Mouse (Mus musculus): Measurements from ENCODE around the gene Rab7b. TPM values are rescaled to one million over a fixed set of nuclear protein-coding genes. Genes with fewer than 3 reads are reported as not detected.

Rab7b gene
- total RNA-seq, 2 experiments from 2014 or later = 4.0 to 5.9 TPM

GRCm38 (mm10) chr1:131760428-131760820 lies 71.9 kb downstream of the Rab7b start:
- no peak for DNase-seq
- intact Hi-C loops (cut with DNase I) = loop anchor here (10.0 kb wide), 1 partner anchor 146 kb away; no protein-coding TSS in a partner anchor

GRCm38 (mm10) chr1:131761079-131761831 lies 72.8 kb downstream of the Rab7b start:
- no peak for DNase-seq
- intact Hi-C loops (cut with DNase I) = loop anchor here (10.0 kb wide), 1 partner anchor 146 kb away; no protein-coding TSS in a partner anchor

- peak in 1 of 2 experiments; percentile 11 for DNase-seq
- intact Hi-C loops (cut with DNase I) = loop anchor here (10.0 kb wide), 1 partner anchor 149 kb away; no protein-coding TSS in a partner anchor
Observed at GRCm38 (mm10) chr1:131763683-131764082, 75.2 kb downstream of the Rab7b start.

- DNase-seq = peak in 1 of 2 experiments; percentile 2
- intact Hi-C loops (cut with DNase I) = loop anchor here (1.0 to 10.0 kb wide), 2 partner anchors 52 to 150 kb away; no protein-coding TSS in a partner anchor
Observed at GRCm38 (mm10) chr1:131764581-131765338, 76.3 kb downstream of the Rab7b start.

Other genes starting within 250 kb of the Rab7b start
- 10 to 100 TPM; 34.2 to 36.0 TPM for gene Srgap2, start 161.3 kb upstream of the Rab7b start, total RNA-seq (2021)
- 1 to 10 TPM; 1.1 to 1.2 TPM for gene Fam72a, start 160.8 kb upstream of the Rab7b start, total RNA-seq (2021)
- not detected for gene Avpr1b, start 89.5 kb upstream of the Rab7b start, total RNA-seq (2021)
- 1 to 10 TPM; 1.1 to 2.1 TPM for gene Ctse, start 50.4 kb upstream of the Rab7b start, total RNA-seq (2021)
- gene Slc26a9, start 55.3 kb downstream of the Rab7b start, total RNA-seq (2021) = not detected
- gene Pm20d1, start 108.7 kb downstream of the Rab7b start, total RNA-seq (2021) = 1 to 10 TPM; 3.0 to 4.0 TPM
- gene Slc41a1, start 138.8 kb downstream of the Rab7b start, total RNA-seq (2021) = 10 to 100 TPM; 27.0 to 28.9 TPM
- 10 to 100 TPM; 12.3 to 14.2 TPM for gene Rab29, start 178.5 kb downstream of the Rab7b start, total RNA-seq (2021)
- gene Nucks1, start 221.8 kb downstream of the Rab7b start, total RNA-seq (2021) = 100 to 1,000 TPM; 105 to 107 TPM